Mouse (Mus musculus): ENCODE results near the gene Kcnk7. TPM values are rescaled to one million over a fixed set of nuclear protein-coding genes. Genes with fewer than 3 reads are reported as not detected.

Gene Kcnk7
- polyA plus RNA-seq, 1 experiment from 2014 or later, result 0.69 TPM

DNA sequence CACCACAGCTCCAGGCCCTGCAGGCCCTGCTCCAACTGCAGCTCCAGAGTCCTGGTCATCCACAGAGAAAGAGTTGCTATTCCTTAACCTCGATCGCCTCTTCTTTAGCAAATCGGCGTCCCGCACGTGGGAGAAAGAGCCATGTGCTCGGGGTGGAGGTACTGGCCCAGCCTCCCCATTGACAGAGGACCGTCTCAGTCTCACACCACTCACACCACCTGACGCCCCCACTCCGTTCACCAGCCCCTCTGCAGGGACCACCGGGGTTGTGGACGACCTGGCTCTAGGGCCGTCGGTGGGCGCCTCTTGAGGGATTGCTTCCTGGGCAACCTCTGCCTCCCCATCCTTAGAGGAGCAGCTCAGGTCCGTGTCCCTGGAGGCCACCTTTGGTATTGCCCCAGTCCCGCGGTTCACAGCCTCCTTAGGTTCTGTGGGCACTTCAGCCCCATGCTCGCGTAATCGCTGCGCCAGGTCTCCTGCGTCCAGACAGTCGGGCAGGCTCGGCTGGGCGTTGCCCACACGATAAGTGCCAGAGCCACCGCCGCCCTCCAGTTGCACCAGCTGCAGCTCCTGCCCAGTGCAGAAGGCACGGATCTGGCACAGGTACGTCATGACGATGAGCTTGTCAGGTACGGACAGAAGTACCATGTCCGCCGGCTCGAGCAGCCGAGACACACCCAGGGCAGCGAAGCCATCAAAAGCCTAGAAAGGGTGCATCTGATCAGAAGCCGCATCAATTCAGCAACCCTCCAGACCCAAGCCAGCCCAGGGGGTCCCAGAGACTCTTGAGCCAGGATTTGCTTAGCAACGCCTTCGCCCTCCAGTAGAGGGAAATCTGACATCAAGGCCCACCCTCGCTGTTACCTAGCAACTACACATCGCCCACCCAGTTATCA lies 11.9 kb downstream of the Kcnk7 start:
- Histone ChIP-seq H3K4me2 (peak overlapping the region; percentile 37), H3K4me1 (peaks cover 31% of the 10 kb centered on the region), H3K36me3 (peaks cover 36% of the 10 kb centered on the region), H3K9me3 (no peaks in the 10 kb centered on the region), H3K4me3 (peak overlapping the region; percentile 5; the same call in 1 of the 2 replicates), H3K9ac (no peak overlapping the region), H3K27ac (no peak overlapping the region), H3K27me3 (no peaks in the 10 kb centered on the region)
- WGBS, result 33% methylated on average over 43 of the region's 43 CpGs
- peak; percentile 35 for ATAC-seq (ENCODE audit: borderline replicate concordance, extremely low read depth, low FRiP score, low TSS enrichment)

DNA sequence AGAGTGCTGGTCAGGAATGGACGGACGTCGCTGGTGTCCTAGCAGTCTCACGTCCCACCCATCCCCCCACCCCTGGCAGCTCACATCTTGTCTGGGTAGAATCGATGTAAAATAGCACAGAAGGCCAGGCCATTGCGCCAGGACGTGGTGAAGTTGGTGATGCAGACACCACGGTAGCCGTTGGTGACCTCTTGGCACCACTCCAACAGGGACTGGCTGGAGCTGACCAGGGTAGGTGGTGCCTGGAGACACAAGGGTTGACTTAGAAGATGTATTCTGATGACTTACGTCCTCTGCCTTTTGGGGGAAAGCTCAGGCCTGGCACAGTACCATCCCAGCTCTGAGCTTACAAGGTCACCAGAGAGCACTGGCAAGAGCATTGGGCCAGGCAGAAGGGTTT lies 12.8 kb downstream of the Kcnk7 start:
- no peak overlapping the region for H3K4me2 ChIP-seq
- no peaks in the 10 kb centered on the region for H3K27me3 ChIP-seq
- peaks cover 31% of the 10 kb centered on the region for H3K4me1 ChIP-seq
- 40% methylated on average over 10 of the region's 10 CpGs for WGBS
- no peak for ATAC-seq (ENCODE audit: borderline replicate concordance, extremely low read depth, low FRiP score, low TSS enrichment)
- no peaks in the 10 kb centered on the region for H3K9me3 ChIP-seq
- peaks cover 41% of the 10 kb centered on the region for H3K36me3 ChIP-seq
- no peak overlapping the region for H3K4me3 ChIP-seq
- H3K9ac ChIP-seq, result no peak overlapping the region
- H3K27ac ChIP-seq, result no peak overlapping the region

DNA sequence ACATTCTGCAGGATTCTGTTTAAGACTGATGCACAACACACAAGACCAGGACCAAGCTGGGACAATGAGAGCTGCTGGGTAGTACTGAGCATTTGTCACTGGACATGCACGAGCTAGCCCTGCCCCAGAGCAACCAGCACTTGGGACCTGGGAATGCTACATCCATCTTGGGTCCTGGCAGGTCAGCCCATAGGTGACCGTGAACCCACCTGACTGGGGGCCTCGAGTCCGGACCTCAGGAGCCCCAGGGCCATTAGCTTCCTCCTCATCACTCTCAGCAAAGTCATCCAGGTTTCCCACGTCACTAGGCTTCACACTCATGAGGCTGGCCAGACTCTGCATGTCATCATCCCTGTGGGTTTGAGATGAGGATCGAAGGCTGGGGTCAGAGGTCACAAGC lies 17.1 kb downstream of the Kcnk7 start:
- Histone ChIP-seq H3K27ac (no peak overlapping the region), H3K4me3 (no peak overlapping the region), H3K4me2 (no peak overlapping the region), H3K4me1 (peaks cover 28% of the 10 kb centered on the region), H3K36me3 (peaks cover 59% of the 10 kb centered on the region), H3K9me3 (no peaks in the 10 kb centered on the region), H3K9ac (no peak overlapping the region), H3K27me3 (no peaks in the 10 kb centered on the region)
- WGBS, result 89% methylated on average over 6 of the region's 6 CpGs
- no peak for ATAC-seq (ENCODE audit: borderline replicate concordance, extremely low read depth, low FRiP score, low TSS enrichment)

DNA sequence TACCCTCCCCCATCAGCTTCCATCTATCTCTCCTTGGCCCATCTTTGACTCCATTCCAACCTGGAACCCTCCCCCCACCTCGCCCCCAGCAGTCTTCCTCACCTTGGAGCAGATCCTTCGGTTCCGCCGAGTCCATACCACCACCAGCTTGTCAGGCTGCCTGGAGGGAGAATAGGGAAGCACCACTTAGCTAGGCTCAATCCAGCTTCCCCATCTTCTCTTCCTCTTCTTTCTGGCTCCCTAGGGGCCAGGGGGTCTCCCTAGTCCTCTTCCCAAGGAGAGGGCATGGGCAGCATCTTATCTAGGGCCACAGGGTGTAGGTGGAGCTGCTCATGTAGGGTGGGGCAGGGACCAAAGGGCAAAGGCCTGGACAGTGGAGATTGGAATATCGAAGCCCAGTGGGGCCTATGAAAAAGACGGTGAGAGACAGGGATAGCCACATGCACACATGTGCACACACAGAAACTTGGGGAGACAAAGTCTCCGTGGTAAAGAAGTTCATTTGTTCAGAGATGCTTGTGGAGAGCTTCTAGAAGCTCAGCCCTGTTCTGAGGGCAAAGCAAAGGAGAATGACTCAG lies 18.8 kb downstream of the Kcnk7 start:
- H3K9ac ChIP-seq, result no peak overlapping the region; the same call in 1 of the 2 replicates
- H3K4me3 ChIP-seq, result no peak overlapping the region
- no peak for ATAC-seq (ENCODE audit: borderline replicate concordance, extremely low read depth, low FRiP score, low TSS enrichment)
- H3K27ac ChIP-seq, result no peak overlapping the region
- peaks cover 40% of the 10 kb centered on the region for H3K4me1 ChIP-seq
- H3K27me3 ChIP-seq, result no peaks in the 10 kb centered on the region
- WGBS, result 81% methylated on average over 7 of the region's 7 CpGs
- peaks cover 58% of the 10 kb centered on the region for H3K36me3 ChIP-seq
- no peak overlapping the region for H3K4me2 ChIP-seq
- H3K9me3 ChIP-seq, result no peaks in the 10 kb centered on the region

DNA sequence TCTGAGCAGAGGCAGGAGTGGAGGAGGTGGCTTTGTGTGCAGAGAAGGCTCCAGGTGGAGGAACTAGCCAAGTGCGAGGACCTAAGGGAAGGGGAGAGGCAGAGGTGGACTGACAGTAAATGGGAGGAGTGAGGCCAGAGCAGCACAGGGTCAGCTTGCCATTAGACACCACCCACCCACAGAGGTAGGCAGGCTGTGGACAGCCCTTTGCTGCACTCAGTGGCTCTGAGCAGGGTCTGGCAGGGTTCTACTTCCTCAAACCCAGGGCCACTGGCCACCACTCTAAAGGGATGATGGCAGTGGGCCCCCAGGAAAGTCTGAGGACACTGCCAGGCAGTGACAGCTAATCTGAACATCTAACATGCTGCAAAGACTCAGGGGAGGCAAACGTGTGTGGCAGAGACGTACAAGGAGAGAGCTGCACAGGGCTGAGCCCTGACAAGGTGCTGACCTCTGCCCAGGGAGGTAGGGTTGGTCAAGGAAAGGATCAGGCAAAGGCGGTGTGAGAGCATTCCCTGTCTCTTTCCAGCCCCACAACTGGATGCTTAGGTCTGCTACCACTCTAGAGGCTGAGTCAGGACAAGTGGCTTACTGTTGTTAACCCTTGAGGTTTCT lies 19.9 kb downstream of the Kcnk7 start:
- peaks cover 49% of the 10 kb centered on the region for H3K4me1 ChIP-seq
- no peaks in the 10 kb centered on the region for H3K9me3 ChIP-seq
- peak overlapping the region; percentile 56; the same call in 1 of the 2 replicates for H3K27ac ChIP-seq
- WGBS, result 54% methylated on average over 4 of the region's 4 CpGs
- ATAC-seq (ENCODE audit: borderline replicate concordance, extremely low read depth, low FRiP score, low TSS enrichment), result no peak
- H3K9ac ChIP-seq, result no peak overlapping the region
- H3K27me3 ChIP-seq, result no peaks in the 10 kb centered on the region
- peak overlapping the region; percentile 97 for H3K4me3 ChIP-seq
- H3K36me3 ChIP-seq, result peaks cover 50% of the 10 kb centered on the region
- peak overlapping the region; percentile 93 for H3K4me2 ChIP-seq

DNA sequence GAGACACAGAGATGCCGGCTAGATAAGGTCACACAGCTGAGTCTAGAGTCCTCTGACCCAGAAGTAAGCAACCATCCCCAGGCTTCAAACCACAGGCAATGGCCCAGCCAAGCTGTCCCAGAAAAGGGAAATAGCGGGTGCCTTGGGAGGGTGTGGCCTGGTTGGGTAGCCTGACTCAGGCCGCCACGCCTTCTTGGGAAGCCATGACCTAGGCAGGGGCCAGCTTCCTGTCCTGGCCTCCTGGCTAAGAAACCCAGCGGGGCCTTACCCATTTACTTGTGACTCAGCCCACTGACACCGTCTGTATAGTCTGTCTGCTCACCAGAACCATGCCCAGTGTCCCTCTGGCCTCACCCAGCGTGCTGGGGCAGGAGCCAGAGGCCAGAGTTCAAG lies 20.4 kb downstream of the Kcnk7 start:
- H3K9ac ChIP-seq, result peak overlapping the region; percentile 39; the same call in 1 of the 2 replicates
- peak overlapping the region; percentile 56 for H3K27ac ChIP-seq
- WGBS, result 55% methylated on average over 7 of the region's 7 CpGs
- H3K4me3 ChIP-seq, result peak overlapping the region; percentile 97
- H3K4me2 ChIP-seq, result peak overlapping the region; percentile 93
- peaks cover 45% of the 10 kb centered on the region for H3K36me3 ChIP-seq
- H3K27me3 ChIP-seq, result no peaks in the 10 kb centered on the region
- H3K9me3 ChIP-seq, result no peaks in the 10 kb centered on the region
- peaks cover 49% of the 10 kb centered on the region for H3K4me1 ChIP-seq
- no peak for ATAC-seq (ENCODE audit: borderline replicate concordance, extremely low read depth, low FRiP score, low TSS enrichment)

DNA sequence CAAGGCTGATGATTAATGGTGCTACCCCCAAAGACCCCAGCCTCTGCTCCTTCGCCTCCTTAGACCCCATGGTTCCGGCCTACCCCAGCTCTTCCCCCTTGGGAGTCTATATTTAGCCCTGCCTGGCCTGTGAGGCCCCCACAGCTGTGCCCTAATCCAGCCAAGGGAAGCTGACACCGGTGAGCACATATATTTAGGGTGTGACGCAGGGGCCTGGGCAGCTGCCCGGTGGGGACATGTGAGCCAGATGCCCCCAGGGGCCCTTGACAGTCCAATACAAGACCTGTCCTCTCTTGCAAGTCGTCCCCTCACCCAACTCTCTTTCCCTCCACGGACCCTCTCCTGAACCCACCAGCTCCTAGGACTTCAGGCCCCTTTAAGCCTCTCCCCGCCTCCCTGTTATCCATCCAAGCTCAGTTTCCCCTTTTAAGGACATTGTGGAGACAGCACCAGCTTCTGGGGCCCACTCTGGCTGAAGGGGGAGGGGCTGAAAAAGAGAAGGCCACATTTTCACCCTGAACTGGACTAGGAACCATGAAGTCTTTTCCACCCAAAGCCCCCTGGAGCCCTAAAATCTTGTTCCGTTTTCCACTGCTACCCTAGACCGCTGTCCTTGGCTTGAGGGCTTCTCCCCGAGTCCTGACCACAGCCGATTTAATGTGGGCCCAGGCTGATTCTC lies 21.0 kb downstream of the Kcnk7 start:
- ATAC-seq (ENCODE audit: borderline replicate concordance, extremely low read depth, low FRiP score, low TSS enrichment), result no peak
- Histone ChIP-seq H3K4me3 (peak overlapping the region; percentile 97), H3K36me3 (peaks cover 39% of the 10 kb centered on the region), H3K4me1 (peaks cover 56% of the 10 kb centered on the region), H3K9me3 (no peaks in the 10 kb centered on the region), H3K4me2 (peak overlapping the region; percentile 93), H3K27ac (peak overlapping the region; percentile 56), H3K27me3 (no peaks in the 10 kb centered on the region), H3K9ac (peak overlapping the region; percentile 39)
- 54% methylated on average over 12 of the region's 12 CpGs for WGBS

DNA sequence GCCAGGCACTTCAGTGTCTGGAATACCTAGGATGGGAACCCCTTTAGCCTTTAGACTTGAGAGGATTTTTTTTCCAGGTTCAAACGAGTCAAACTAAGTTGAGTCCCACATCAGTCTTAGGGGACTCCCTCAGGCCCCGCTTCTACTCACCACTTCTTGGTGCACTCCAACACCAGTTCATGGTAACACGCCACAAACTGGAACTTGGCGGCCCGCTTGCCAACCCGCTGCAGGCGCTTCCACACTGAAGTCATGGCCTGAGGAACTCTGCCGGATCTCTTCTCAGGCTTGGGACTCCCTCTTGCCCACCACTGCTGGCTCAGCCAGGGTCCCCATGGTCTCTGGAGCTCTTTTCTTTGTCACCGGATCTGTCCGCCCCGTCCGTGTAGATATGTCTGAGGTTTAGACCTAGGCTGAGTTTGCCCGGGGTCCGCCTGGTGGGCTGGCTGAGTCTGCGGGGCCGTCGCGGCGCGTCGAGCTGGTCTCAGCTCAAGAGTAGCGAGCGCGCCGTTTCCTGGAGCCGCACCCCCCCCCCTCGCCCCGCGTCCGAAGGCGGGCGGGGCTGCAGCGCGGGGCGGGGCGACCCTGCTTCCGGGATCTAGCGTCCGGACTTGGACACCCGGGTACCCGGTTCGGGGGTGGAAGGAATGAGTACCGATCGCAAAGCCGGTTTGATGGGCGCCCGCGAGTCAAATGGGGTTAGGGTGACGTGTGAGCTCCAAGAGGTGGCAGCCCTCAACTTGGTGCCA lies 21.8 kb downstream of the Kcnk7 start, which contains the start of gene Ehbp1l1:
Ehbp1l1 (minus strand) TSS at position 551 of the 749 bp plus-strand sequence.
- peak; percentile 13; the same call in 1 of the 2 replicates for ATAC-seq (ENCODE audit: borderline replicate concordance, extremely low read depth, low FRiP score, low TSS enrichment)
- H3K36me3 ChIP-seq, result peaks cover 34% of the 10 kb centered on the region
- peaks cover 63% of the 10 kb centered on the region for H3K4me1 ChIP-seq
- peak within 1 kb of the TSS; percentile 93 for H3K4me2 ChIP-seq
- H3K9me3 ChIP-seq, result no peaks in the 10 kb centered on the region
- peak within 1 kb of the TSS; percentile 58 for H3K27ac ChIP-seq
- H3K27me3 ChIP-seq, result no peaks in the 10 kb centered on the region
- peak within 1 kb of the TSS; percentile 97 for H3K4me3 ChIP-seq
- 7% methylated on average over 49 of the region's 49 CpGs for WGBS
- peak within 1 kb of the TSS; percentile 39 for H3K9ac ChIP-seq

DNA sequence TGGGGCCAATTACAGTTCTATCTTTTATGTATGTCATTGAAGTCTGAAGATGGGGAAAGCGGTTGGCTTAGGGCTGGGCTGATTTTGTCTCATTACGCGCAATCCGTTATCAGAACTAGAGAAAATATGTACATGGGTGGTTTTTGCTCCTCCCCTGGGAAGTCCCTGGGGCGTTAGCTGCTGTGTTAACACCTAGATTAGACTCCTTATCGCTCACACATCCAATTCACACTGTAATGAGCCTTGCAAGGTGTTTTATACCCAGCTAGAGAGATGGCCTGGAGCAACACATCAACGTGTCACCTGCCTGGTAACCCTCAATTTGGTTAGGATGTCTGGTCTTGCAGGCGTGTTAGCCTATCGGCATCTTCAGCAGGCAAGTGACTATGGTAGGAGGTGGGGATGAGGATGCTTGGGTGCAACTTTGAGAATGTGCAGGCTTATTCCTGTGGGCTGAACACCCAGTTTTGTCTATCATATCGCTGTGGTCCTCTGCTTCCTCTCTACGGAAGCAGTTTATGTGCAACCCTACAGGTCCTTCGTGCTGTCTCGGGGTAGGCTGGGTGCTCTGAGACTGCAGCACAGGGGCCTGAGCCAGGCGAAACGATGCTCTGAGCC lies 22.9 kb downstream of the Kcnk7 start:
- peaks cover 73% of the 10 kb centered on the region for H3K4me1 ChIP-seq
- peaks cover 23% of the 10 kb centered on the region for H3K36me3 ChIP-seq
- H3K9ac ChIP-seq, result peak overlapping the region; percentile 99
- H3K4me2 ChIP-seq, result peak overlapping the region; percentile 93
- H3K27me3 ChIP-seq, result no peaks in the 10 kb centered on the region
- no peaks in the 10 kb centered on the region for H3K9me3 ChIP-seq
- peak overlapping the region; percentile 97 for H3K4me3 ChIP-seq
- no peak for ATAC-seq (ENCODE audit: borderline replicate concordance, extremely low read depth, low FRiP score, low TSS enrichment)
- peak overlapping the region; percentile 58 for H3K27ac ChIP-seq
- WGBS, result 70% methylated on average over 15 of the region's 15 CpGs

DNA sequence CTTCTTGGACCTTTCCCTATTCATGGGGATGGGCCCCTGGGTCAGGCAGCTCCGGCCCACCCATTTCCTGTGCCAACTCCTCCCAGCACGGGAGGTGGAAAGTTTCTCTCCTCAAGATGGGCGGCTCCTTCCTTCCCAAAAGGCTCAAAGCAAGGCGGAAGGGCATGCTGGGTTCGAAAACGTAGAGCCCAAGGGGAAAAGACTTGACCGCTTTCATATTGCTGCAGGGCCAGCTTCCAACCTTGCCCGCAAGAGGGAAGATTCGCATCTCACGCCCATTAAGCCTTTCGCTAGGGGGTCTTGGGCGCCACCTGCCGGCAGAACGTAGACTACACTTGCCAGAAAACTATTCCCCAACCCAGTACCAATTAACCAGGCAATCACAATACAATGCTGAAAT lies 23.5 kb downstream of the Kcnk7 start:
- Histone ChIP-seq H3K4me3 (peak overlapping the region; percentile 97), H3K4me2 (peak overlapping the region; percentile 93), H3K9me3 (no peaks in the 10 kb centered on the region), H3K9ac (peak overlapping the region; percentile 99), H3K36me3 (peaks cover 17% of the 10 kb centered on the region), H3K27ac (peak overlapping the region; percentile 91), H3K4me1 (peaks cover 74% of the 10 kb centered on the region), H3K27me3 (no peaks in the 10 kb centered on the region)
- WGBS, result 2% methylated on average over 14 of the region's 14 CpGs
- no peak for ATAC-seq (ENCODE audit: borderline replicate concordance, extremely low read depth, low FRiP score, low TSS enrichment)
